Mouse (Mus musculus) urinary bladder, postnatal 14 days (tissue): Measurements from ENCODE around the gene Gpha2.

ENCODE experiments used
- DNase-seq: peaks from one replicate; pipeline ENCODE4 v3.0.0; 2021; ENCODE audit warnings: low spot score

Gene Gpha2

DNA sequence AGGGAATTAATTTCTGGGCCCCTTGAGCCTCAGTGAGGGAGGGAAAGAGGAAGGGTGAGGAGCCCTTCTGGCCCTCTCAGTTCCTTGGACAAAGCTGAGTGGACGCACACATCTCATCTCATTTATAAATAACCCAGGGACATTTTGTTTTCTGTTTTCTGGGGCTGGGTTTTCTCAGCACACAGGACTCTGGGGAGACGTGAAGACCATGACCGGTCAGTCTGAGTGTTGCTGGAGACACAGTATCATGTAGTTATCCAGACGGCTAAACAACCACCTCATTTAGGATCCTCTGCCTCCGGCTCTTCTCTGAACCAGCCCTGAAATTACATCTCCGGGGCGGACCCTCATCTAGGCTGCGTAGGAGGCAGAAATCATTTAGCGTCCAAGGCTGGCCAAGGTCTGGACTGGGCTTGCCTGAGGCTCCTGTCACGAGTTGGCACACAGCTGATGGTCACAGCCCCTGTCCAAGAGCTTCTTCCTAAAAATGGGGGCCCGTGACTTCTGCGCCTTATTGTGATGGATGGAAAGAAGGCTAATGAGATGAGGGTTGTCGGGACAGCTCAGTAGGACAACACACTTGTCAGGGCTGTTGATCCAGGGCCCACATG, 47.9 kb downstream of the Gpha2 start:
- DNase-seq = no peak

DNA sequence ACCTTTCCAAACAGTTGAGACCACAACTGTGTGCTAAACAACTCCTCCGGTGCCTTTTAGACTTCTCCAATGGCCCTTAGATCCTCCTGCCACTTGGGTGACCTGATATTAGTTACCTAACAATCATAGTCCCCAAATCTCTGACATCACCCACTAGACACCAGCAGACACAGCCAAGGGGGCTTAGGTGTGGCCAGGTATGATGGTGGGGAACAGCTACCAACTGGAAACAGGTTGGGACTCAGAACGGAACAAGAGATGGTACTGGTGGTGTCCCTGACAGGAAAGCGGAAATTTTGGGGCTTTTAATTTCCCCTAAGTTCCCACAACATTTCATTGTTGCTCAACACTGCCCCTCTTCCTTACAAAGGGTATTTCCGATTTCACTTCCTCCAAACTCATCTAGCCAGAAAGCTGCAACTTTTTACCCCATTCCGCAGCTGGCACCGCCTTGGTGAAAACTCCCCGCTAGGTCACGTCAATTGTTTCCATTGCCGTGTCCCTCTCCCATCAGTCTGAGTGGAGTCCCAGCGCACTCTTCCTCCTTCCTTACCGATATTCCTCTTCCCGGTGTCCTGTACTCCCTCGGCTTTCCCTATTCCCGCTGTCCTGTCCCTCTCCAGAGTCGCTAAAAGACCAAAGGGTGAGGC, 49.7 kb downstream of the Gpha2 start:
- peak; percentile 46 for DNase-seq

DNA sequence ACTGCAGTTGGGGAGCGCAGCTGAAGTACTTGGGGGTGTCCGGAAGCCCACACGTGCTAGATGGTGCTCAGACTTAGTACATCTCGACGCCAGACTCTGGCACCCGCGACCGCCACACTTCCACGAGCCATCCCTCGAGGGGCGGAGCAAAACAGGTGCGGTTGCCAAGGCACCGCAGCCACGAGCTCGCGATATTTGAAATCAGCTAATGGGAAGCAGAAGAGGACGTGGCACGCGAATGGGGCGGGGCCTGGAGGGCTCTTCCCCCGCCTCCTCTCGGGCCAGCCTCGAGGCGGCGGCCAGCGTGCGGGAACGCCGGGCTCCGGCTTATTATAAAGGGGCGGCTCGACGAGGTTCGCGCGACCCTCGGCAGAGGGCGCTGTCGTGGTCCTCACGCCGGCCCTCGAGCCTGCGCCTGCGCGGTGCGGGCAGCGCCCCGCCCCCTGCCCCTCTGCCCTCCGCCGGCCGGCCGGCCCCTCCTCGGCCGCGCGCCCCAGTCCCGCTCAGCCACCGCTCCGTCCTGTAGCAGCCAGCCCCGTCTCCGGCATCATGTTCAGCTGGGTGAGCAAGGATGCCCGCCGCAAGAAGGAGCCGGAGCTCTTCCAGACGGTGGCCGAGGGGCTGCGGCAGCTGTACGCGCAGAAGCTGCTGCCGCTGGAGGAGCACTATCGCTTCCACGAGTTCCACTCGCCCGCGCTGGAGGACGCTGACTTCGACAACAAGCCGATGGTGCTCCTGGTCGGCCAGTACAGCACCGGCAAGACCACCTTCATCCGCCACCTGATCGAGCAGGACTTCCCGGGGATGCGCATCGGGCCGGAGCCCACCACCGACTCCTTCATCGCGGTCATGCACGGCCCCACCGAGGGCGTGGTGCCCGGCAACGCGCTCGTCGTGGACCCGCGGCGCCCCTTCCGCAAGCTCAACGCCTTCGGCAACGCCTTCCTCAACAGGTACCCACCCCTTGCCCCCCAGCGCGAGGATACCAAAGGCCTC, 50.5 kb downstream of the Gpha2 start, which contains the start of gene Ehd1:
Gene Ehd1, plus strand, starts transcription at position 300 of the 996 bp plus-strand sequence.
- DNase-seq = peak; percentile 98
